Mouse (Mus musculus): ENCODE results near the gene Vmn1r10.
A peak's percentile ranks its signal among the peaks of the same experiment; 100 is the strongest.

The Vmn1r10 gene

GRCm38 (mm10) chr6:57109154-57109553 lies at the start of gene Vmn1r10:
TSS of gene Vmn1r10 (plus strand) at chr6:57109454.
- no peak for DNase-seq (ENCODE audit: low spot score)

GRCm38 (mm10) chr6:57063730-57064129 lies 45.5 kb upstream of the Vmn1r10 start:
- DNase-seq (ENCODE audit: low spot score): peak; percentile 60

GRCm38 (mm10) chr6:57066487-57066886 lies 42.8 kb upstream of the Vmn1r10 start, which contains the start of gene Vmn1r9:
TSS of gene Vmn1r9 (plus strand) at chr6:57066787.
- DNase-seq (ENCODE audit: low spot score): no peak

- DNase-seq (ENCODE audit: low spot score): no peak
Observed at GRCm38 (mm10) chr6:57106358-57106757, 2.9 kb upstream of the Vmn1r10 start.

- DNase-seq (ENCODE audit: low spot score): no peak
Observed at GRCm38 (mm10) chr6:57133155-57133554, 23.9 kb downstream of the Vmn1r10 start, which contains the start of gene Vmn1r11. TSS of gene Vmn1r11 (plus strand) at chr6:57133455.

GRCm38 (mm10) chr6:57156619-57157018 lies 47.4 kb downstream of the Vmn1r10 start, which contains the start of gene Vmn1r12:
TSS of gene Vmn1r12 (plus strand) at chr6:57156919.
- no peak for DNase-seq (ENCODE audit: low spot score)

Measured in testis, postnatal 10 days (tissue).